Mouse (Mus musculus): ENCODE results near the gene Siah2. TPM values are rescaled to one million over a fixed set of nuclear protein-coding genes. Genes with fewer than 3 reads are reported as not detected.
A peak's percentile ranks its signal among the peaks of the same experiment; 100 is the strongest.

Gene Siah2
- polyA plus RNA-seq, 1 experiment: 31.2 TPM

DNA sequence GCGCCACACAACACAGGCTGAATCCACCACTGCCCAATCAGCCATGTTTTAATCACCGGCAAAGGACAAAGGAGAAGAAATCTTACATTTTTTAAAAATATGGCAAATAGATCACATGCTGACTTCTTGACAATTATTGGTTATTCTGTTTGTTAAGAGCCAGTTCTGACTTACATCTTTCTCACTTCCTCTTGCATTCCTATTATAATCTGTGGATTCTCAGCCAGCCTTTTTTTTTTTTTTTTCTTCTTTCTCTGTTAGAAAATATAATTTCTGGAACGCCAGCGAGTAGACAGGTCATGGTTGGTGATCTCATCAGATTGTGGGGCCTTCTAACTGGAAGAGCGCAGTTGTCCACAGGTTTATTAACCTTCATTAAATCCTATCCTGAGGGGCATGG, 18.9 kb downstream of the Siah2 start:
- Histone ChIP-seq H3ac (ENCODE audit: control insufficient read depth, insufficient read length) (no peak overlapping the region), H3K79me2 (ENCODE audit: control insufficient read depth, insufficient read depth) (peaks cover 33% of the 10 kb centered on the region), H3K27me3 (ENCODE audit: control insufficient read depth, insufficient read depth, insufficient read length) (no peaks in the 10 kb centered on the region), H3K36me3 (ENCODE audit: control insufficient read depth, insufficient read depth) (peaks cover 27% of the 10 kb centered on the region), H3K4me3 (no peak overlapping the region), H3K4me2 (ENCODE audit: low read depth) (no peak overlapping the region)
- TF ChIP-seq MYOD1 (IDR thresholded peaks at IDR 0.05; ENCODE audit: control insufficient read depth in 1 of 3, insufficient read length in 2 of 3, low read depth in 2 of 3): no peak
- no peak for TF ChIP-seq E2F4 (IDR thresholded peaks at IDR 0.05; ENCODE audit: insufficient read depth)
- TF ChIP-seq TCF12 (IDR thresholded peaks at IDR 0.05; ENCODE audit: insufficient read depth, poor library complexity, severe bottlenecking): no peak
- TF ChIP-seq REST (IDR thresholded peaks at IDR 0.05; ENCODE audit: insufficient read depth, insufficient read length): no peak
- no peak for TF ChIP-seq MYOG (IDR thresholded peaks at IDR 0.05; ENCODE audit: control insufficient read depth in 1 of 3, insufficient read depth in 1 of 3, insufficient read length in 2 of 3, low read depth in 2 of 3)
- TF ChIP-seq POLR2AphosphoS2 (IDR thresholded peaks at IDR 0.05; ENCODE audit: insufficient read length, low read depth): no peak
- TF ChIP-seq TCF3 (IDR thresholded peaks at IDR 0.05; ENCODE audit: insufficient read length, low read depth): no peak
- TF ChIP-seq SRF (IDR thresholded peaks at IDR 0.05; ENCODE audit: control insufficient read depth, insufficient read length, low read depth): no peak
- no peak for TF ChIP-seq MAX (IDR thresholded peaks at IDR 0.05; ENCODE audit: low read depth)
- TF ChIP-seq POLR2A (IDR thresholded peaks at IDR 0.05; ENCODE audit: insufficient read length, low read depth): no peak
- TF ChIP-seq CEBPB (IDR thresholded peaks at IDR 0.05; ENCODE audit: insufficient read depth, poor library complexity, severe bottlenecking): no peak
- no peak for TF ChIP-seq USF1 (IDR thresholded peaks at IDR 0.05; ENCODE audit: low read depth)

DNA sequence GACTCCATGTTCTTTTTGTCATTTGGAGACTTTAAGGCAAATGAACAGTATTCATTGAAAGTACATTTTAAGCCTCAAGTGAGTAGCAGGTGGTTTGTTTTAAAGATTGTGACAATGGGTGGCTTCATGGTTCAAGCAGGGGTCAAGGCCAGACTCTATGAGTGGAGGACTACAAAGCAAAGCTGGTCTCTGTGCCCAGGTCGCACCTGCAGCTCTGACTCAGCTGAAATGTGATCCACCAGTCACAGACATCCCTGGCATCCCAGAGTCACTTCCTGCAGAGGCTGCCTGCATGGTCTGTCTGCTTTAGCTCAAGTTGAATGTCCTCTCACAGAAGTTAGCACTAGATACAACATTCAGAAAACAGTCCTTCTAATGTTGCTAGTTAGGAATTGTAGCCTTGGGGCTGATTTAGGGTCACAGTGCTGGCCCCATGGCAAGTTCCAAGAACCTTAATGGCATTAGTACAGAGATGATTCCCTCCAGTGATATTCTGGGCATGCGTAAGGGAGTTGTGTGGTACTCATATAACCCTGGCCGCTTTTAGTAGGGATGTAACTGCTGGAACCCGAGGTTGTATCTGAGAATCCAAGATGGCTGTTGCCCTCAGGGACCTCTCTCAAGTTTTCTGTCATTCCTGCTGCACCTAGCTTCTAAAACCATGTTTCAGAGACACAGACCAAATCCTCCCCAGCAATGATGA, 19.6 kb downstream of the Siah2 start:
- TF ChIP-seq POLR2A (IDR thresholded peaks at IDR 0.05; ENCODE audit: insufficient read length, low read depth): no peak
- TF ChIP-seq CEBPB (IDR thresholded peaks at IDR 0.05; ENCODE audit: insufficient read depth, poor library complexity, severe bottlenecking): no peak
- TF ChIP-seq POLR2AphosphoS2 (IDR thresholded peaks at IDR 0.05; ENCODE audit: insufficient read length, low read depth): peak; percentile 62
- no peak for TF ChIP-seq USF1 (IDR thresholded peaks at IDR 0.05; ENCODE audit: low read depth)
- peak in 1 of 3 experiments; percentile 19 for TF ChIP-seq MYOD1 (IDR thresholded peaks at IDR 0.05; ENCODE audit: control insufficient read depth in 1 of 3, insufficient read length in 2 of 3, low read depth in 2 of 3)
- no peak for TF ChIP-seq TCF12 (IDR thresholded peaks at IDR 0.05; ENCODE audit: insufficient read depth, poor library complexity, severe bottlenecking)
- TF ChIP-seq TCF3 (IDR thresholded peaks at IDR 0.05; ENCODE audit: insufficient read length, low read depth): no peak
- no peak for TF ChIP-seq MYOG (IDR thresholded peaks at IDR 0.05; ENCODE audit: control insufficient read depth in 1 of 3, insufficient read depth in 1 of 3, insufficient read length in 2 of 3, low read depth in 2 of 3)
- no peak for TF ChIP-seq E2F4 (IDR thresholded peaks at IDR 0.05; ENCODE audit: insufficient read depth)
- no peak for TF ChIP-seq MAX (IDR thresholded peaks at IDR 0.05; ENCODE audit: low read depth)
- TF ChIP-seq REST (IDR thresholded peaks at IDR 0.05; ENCODE audit: insufficient read depth, insufficient read length): no peak
- TF ChIP-seq SRF (IDR thresholded peaks at IDR 0.05; ENCODE audit: control insufficient read depth, insufficient read length, low read depth): no peak
- Histone ChIP-seq H3K27me3 (ENCODE audit: control insufficient read depth, insufficient read depth, insufficient read length) (no peaks in the 10 kb centered on the region), H3K36me3 (ENCODE audit: control insufficient read depth, insufficient read depth) (peaks cover 27% of the 10 kb centered on the region), H3K4me2 (ENCODE audit: low read depth) (peak overlapping the region; percentile 15), H3K4me3 (no peak overlapping the region), H3K79me2 (ENCODE audit: control insufficient read depth, insufficient read depth) (peaks cover 26% of the 10 kb centered on the region), H3ac (ENCODE audit: control insufficient read depth, insufficient read length) (no peak overlapping the region)

DNA sequence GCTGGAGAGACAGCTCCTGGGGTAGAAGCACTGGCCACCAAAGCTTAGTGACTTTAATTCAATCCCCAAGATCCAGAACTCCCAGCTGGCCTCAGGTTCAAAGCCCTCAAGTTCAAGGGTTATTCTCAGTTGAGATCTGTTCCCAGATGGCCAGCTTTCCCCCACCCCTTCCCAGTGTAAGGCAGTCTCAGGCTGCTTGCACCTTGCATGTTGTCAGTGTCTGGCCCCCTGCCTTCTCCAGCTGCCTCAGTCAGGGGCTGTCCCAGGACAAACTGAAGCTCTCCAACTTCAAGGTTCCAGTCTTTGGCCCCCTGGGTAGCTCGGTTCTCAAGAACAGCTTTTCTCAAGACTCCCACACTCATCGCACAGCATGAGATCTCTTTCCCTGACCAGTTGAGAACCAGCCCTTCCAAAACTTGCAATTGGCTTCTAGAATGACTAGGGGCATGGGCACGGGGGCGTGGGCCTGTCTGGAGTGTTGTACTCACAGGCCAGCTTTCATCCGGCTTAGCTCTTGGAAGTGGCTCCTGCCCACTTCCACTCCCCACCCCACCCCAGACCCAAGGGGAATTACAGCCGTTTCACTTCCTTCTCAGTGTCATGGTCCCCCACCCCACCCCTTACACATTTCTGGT, 20.5 kb downstream of the Siah2 start:
- H3ac ChIP-seq (ENCODE audit: control insufficient read depth, insufficient read length): no peak overlapping the region
- no peak overlapping the region for H3K4me3 ChIP-seq
- H3K27me3 ChIP-seq (ENCODE audit: control insufficient read depth, insufficient read depth, insufficient read length): no peaks in the 10 kb centered on the region
- peaks cover 27% of the 10 kb centered on the region for H3K36me3 ChIP-seq (ENCODE audit: control insufficient read depth, insufficient read depth)
- H3K79me2 ChIP-seq (ENCODE audit: control insufficient read depth, insufficient read depth): peaks cover 17% of the 10 kb centered on the region
- TF ChIP-seq CEBPB (IDR thresholded peaks at IDR 0.05; ENCODE audit: insufficient read depth, poor library complexity, severe bottlenecking) (no peak), POLR2AphosphoS2 (IDR thresholded peaks at IDR 0.05; ENCODE audit: insufficient read length, low read depth) (peak; percentile 27)
- no peak overlapping the region for H3K4me2 ChIP-seq (ENCODE audit: low read depth)

DNA sequence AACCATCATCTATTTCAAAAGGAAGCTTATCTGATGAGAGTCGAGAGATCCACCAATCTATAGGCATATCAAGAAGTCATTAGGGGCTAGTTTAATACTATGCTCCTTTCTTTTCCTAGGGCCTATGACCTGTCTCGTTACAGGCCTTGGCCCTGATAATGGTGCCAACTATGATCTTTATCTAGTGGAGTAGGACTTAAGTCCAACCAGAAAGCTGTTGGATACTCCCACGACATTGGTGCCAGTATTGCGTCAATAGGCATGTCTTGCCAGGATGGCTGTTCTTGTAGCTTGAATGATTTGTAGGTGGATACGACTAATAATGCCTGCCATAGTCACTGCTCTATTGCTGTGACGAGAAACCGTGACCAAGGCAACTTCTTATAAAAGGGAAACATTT, 28.2 kb downstream of the Siah2 start:
- no peak overlapping the region for H3ac ChIP-seq (ENCODE audit: control insufficient read depth, insufficient read length)
- H3K27me3 ChIP-seq (ENCODE audit: control insufficient read depth, insufficient read depth, insufficient read length): no peaks in the 10 kb centered on the region
- no peaks in the 10 kb centered on the region for H3K36me3 ChIP-seq (ENCODE audit: control insufficient read depth, insufficient read depth)
- H3K4me3 ChIP-seq: no peak overlapping the region
- H3K4me2 ChIP-seq (ENCODE audit: low read depth): no peak overlapping the region
- no peak for TF ChIP-seq E2F4 (IDR thresholded peaks at IDR 0.05; ENCODE audit: insufficient read depth)
- TF ChIP-seq REST (IDR thresholded peaks at IDR 0.05; ENCODE audit: insufficient read depth, insufficient read length): no peak
- no peak for TF ChIP-seq POLR2A (IDR thresholded peaks at IDR 0.05; ENCODE audit: insufficient read length, low read depth)
- no peaks in the 10 kb centered on the region for H3K79me2 ChIP-seq (ENCODE audit: control insufficient read depth, insufficient read depth)

DNA sequence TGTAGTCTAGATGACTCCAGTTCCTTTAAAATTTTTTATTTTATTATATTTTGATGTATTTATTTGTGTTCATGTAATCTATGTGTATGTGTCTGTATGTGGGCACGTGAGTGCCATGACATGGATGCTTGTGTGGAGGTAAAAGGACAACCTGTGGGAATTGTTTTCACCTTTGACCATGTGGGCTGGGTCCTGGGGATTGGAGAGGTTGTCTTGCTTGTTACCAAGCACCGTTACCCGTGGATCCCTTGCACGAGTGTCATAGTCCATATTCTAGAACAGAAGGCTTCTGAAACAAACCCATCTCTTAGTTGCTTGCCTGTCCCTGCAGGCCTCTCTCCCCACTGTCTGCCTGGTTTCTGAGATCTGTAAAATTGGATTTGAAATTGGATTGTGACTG, 31.6 kb downstream of the Siah2 start:
- TF ChIP-seq TCF3 (IDR thresholded peaks at IDR 0.05; ENCODE audit: insufficient read length, low read depth) (no peak), REST (IDR thresholded peaks at IDR 0.05; ENCODE audit: insufficient read depth, insufficient read length) (no peak), CEBPB (IDR thresholded peaks at IDR 0.05; ENCODE audit: insufficient read depth, poor library complexity, severe bottlenecking) (no peak), E2F4 (IDR thresholded peaks at IDR 0.05; ENCODE audit: insufficient read depth) (no peak)
- no peaks in the 10 kb centered on the region for H3K79me2 ChIP-seq (ENCODE audit: control insufficient read depth, insufficient read depth)
- H3K4me3 ChIP-seq: no peak overlapping the region
- no peaks in the 10 kb centered on the region for H3K36me3 ChIP-seq (ENCODE audit: control insufficient read depth, insufficient read depth)
- H3K27me3 ChIP-seq (ENCODE audit: control insufficient read depth, insufficient read depth, insufficient read length): no peaks in the 10 kb centered on the region
- H3ac ChIP-seq (ENCODE audit: control insufficient read depth, insufficient read length): no peak overlapping the region
- no peak overlapping the region for H3K4me2 ChIP-seq (ENCODE audit: low read depth)

All from myocyte (in vitro differentiated cells).